Mouse (Mus musculus): Measurements from ENCODE around the gene Nfat5. TPM values are rescaled to one million over a fixed set of nuclear protein-coding genes. Genes with fewer than 3 reads are reported as not detected.

Gene Nfat5
- total RNA-seq, 2 experiments from 2014 or later = 68.6 to 138 TPM

DNA sequence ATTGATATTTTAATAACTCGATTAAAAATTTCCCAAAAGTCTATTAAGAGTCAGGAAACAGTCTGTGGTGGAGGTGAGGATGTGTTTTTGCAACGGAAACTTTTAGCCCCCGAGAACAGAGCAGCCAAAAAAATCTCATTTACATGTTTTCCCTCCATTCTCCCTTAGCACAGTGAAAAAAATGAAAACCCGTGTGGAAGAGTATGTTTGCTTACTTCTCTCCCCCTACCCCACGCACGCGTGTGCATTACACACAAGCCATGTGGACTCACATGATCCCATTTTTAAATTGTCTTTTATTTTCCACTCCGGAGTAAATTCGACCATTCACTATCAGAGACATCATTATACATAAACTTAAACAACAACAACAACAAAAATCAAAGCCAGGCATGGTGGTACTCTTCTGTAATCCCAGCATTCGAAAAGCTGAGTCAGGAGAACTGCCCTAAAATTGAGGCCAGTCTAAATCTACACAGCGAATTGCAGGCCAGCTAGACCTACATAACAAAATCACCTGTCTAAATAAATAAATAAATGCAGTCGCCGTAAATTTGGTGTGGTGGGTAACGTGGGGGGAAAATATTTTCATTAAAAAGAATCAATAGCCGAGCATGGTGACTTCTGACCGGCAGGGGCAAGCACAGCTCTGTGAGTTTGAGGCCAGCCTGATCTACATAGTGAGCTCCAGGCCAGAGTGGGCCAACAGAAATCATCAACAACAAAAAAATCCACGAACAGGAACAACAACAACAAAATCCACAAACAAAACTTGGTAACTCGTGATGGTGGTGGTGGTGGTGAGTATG lies 947 bp upstream of the Nfat5 start:
- no peak for DNase-seq

DNA sequence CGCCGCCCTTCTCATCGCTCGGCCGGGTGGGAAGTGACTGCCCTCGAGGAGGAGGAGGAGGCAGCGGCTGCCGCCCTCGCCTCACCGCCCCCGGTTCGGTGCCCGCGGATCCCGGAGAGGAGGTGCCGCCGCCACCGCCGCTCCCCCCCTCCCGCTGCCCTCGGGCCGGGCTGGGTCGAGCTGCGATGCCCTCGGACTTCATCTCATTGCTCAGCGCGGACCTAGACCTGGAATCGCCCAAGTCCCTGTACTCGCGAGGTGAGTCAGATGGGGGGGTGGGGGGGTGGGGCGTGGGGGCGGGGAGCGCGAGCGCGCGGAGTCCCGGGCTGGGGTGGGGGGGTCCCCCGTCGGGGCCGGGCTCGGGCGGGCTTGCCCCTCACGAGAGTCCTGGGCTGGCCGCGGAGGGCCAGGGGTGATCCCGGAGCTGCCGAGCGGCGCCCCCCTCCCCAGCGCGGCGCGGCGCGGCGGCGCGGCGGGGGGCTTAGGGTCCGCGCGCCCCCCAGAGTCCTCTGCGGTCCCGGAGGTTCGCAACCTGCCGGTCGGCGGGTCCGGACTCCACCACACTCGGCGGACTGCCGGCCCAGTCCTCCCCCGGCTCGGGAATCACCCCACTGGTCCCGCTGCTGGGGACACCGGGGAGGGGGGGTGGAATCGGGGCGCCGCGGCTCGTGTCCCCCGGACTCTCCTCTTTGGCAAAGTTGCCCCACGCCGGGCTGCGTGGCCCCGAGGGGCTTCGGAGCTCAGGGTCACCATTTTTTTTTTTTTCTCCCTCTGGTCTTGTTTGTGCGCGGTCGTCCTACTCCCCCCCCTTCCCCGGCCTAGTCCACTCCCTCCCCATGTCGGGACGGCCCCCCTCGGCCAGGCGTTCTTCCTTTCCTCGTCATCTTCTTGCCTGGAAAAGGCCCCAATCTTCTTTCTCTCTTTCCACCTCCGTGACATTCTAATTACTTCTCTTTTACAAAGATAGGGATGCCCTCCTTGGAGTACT lies 665 bp downstream of the Nfat5 start:
- peak; percentile 74 for DNase-seq

- DNase-seq = no peak
Observed at GRCm38 (mm10) chr8:107295450-107295849, 2.2 kb downstream of the Nfat5 start.

DNA sequence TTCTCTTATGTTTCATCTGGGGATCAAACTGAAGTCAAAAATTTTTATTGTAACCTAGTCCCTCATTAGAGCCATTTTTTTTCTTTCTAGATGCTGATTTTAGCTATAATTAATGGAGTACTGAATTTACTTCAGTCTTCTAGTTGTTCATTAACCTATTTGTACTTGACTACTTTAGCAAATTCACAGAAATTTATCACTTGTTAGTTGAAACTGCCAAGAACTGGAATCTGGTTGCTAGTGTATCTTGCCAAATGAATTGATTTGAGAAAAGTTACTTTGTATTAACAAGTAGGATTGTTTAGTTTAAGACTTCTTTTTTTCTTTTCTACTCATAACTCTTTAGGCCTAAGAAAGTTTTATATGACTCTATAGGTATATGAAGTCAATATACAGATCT lies 18.6 kb downstream of the Nfat5 start:
- DNase-seq = no peak

DNA sequence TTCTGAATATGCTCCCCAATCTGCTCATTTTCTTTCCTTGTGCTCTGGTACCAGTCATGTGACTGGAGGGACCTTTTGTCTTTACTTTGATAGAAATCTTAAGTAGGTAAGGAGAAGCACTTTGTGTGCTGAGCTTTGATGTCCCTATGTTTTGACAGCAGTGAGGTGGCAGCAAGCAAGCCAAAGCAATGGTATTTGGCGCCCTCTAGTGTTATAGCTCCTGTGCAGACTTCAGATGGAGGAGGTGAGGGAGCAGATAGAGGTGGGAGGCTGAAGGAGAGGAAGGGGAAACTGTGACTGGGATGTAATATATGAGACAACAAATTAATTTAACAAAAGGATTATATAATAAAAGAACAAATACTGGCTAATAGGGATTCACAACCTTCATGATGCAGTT lies 30.9 kb downstream of the Nfat5 start:
- peak; percentile 85 for DNase-seq

- no peak for DNase-seq
Observed at GRCm38 (mm10) chr8:107329595-107329994, 36.3 kb downstream of the Nfat5 start.

- DNase-seq = no peak
Observed at GRCm38 (mm10) chr8:107336480-107336879, 43.2 kb downstream of the Nfat5 start.

DNA sequence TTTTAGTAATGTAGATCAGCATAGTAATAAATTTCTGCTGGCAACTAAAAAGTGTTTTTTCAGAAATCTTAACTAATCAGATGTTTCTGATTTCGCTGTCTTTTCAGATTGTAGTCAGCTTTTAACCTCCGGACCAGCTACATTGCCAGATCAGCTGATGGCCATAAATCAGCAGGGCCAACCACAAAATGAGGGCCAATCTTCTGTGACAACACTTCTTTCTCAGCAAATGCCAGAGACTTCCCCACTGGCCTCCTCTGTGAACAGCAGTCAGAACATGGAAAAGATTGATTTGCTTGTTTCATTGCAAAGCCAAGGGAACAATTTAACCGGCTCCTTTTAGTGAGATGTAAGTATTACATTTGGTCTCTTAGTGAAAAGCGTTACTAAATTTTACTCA lies 77.0 kb downstream of the Nfat5 start:
- peak; percentile 35 for DNase-seq

- no peak for DNase-seq
Observed at GRCm38 (mm10) chr8:107377346-107377745, 84.1 kb downstream of the Nfat5 start.

DNA sequence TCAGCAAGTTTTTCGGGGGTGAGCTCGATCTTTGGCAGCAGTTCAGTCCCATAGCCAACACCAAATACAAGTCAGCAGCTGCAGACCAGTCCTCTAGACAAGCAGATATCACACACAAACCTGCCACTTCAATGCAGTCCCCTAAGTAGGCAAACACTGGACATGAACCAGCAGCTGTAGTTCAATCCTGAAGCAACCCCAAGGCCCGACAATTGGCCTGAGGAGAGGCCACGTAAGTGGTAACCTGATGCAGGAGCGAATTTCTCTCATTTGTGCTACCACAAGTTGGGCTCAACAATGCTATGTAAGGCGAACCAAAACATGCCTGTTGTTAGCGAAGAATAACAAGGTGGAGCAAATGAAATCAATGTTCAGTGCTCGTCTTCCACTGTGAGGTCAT lies 87.5 kb downstream of the Nfat5 start:
- DNase-seq = no peak

GRCm38 (mm10) chr8:107381666-107382065 lies 88.4 kb downstream of the Nfat5 start:
- no peak for DNase-seq

GRCm38 (mm10) chr8:107382898-107383297 lies 89.6 kb downstream of the Nfat5 start:
- DNase-seq = no peak

GRCm38 (mm10) chr8:107384651-107385050 lies 91.4 kb downstream of the Nfat5 start:
- DNase-seq = no peak

DNA sequence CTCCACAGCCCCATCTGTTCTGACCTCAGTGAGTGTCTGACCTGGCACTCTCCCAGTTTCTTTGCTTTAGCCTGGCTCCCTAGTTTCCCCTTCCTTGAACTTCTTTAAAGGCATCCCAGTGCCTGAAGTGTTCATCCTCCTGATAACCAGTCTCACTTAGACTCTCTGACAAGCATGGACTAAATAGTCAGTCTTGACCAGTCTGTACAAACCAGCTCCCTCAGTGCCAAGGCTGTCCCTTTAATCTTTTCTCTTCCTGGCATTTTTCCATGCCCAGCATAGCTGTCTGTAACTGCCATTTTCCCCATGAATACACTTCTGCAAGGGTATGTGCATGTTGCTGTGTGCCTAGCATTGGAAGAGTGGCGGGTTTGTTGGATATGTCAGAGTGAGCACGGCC lies 91.8 kb downstream of the Nfat5 start:
- DNase-seq = no peak

GRCm38 (mm10) chr8:107386171-107386570 lies 92.9 kb downstream of the Nfat5 start:
- no peak for DNase-seq

GRCm38 (mm10) chr8:107386642-107387041 lies 93.4 kb downstream of the Nfat5 start:
- no peak for DNase-seq

DNA sequence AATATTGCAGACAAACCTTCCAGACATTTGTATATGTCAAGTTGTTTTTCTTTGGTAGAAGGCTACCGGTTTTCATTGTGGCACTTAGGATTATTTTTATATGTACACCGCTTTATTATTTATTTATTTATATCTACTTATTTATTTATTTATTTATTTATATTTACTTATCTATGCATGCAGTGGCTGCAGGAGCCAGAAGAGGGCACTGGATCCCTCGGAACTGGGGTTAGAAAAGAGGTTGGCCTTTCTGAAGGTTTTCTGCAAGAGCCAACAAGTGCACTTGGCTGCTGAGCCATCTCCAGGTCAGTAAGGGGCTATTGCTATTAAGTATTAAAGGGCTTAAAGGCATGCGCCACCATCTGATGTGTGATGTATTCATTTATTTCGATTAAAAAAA lies 94.6 kb downstream of the Nfat5 start:
- DNase-seq = peak; percentile 72

DNA sequence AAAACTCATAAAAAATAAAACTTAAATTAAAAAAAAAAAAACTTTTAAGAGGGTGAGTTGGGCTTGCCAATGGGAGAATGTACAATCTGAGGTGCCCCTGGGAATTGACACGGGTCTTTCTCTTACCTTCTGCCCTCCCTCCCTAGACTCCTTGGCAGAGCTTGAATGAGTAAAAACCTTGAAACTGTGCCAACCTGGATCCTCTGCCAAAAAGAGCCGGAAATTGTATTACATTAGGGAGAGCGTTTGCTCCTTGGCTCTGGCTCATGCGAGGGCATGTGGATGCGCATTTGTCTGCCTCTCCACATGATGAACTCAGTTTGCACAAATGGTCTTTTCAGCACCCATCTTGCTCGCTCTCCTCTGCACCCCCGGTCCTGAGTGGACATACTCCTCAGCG lies 96.3 kb downstream of the Nfat5 start:
- peak; percentile 92 for DNase-seq

- no peak for DNase-seq
Observed at GRCm38 (mm10) chr8:107390476-107391135, 97.3 kb downstream of the Nfat5 start.

DNA sequence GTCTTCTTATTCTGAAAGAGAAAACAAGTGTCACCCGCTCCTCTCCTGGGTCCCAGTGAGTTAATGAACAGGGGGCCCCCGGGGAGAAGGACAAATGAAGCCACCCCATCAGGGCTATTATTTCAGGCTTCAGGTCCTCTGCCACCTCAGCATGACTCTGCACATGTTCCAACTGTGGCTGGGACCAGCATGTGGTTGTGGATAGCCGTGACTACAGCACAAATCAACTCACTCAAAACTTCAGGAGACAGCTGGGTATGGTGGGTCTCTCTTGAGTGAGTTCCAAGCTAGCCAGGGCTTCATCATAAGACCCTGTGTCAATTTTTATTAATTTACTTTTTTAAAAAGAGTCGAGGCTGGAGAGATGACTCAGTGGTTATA lies 97.9 kb downstream of the Nfat5 start:
- no peak for DNase-seq

GRCm38 (mm10) chr8:107395397-107395796 lies 102.1 kb downstream of the Nfat5 start:
- no peak for DNase-seq

GRCm38 (mm10) chr8:107396106-107396670 lies 102.9 kb downstream of the Nfat5 start:
- peak; percentile 62 for DNase-seq

Data from adrenal gland, postnatal 10 days (tissue).